ENCODE assay signal across 7 mouse cellular contexts in the genomic region with DNA sequence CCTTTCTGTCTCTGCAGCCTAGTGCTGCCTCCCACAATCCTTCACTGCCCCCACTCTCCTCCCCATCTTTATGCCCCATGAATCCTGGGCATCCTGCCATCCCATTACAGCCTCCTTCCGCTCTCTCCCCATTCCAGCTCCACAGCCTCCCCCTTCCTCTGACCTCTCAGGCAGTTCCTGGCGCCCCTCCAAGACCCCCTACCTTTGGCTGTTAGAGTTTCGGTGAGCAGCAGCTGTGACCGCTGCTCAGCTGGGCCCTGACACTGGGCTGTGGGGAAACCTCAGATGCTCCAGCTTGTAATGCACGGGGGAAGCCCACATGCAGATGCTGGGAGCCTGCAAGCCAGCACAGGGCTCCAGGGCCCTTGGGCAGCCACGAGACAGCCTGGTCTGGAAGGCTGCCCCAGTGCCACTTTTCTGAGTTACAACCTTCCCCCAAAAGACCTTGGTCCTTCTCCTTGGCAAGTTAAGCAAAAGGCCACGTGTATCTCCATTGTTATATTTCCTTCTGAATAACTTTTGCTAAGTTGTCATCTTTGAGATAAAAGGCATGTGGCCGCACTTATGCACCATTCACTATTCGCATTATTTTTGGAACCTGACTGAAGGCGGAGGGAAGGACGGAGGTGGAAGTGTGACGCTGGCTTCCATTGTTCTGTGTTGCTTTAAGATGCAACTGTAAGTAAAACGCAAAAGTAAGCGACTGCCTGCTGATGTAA.
DNase-seq lines count a peak whose midpoint lies in the region; ATAC-seq and TF ChIP-seq lines count a peak whose summit lies in the region.

No protein-coding gene starts in this region.

- H3K27ac ChIP-seq in embryonic facial prominence, embryonic 10.5 days (replicated peaks): peak overlapping the region; percentile 88
- peak overlapping the region; percentile 88 for H3K27ac ChIP-seq in kidney, embryonic 14.5 days (ENCODE audit: low read depth, low read length)
- peak overlapping the region; percentile 85 for H3K27ac ChIP-seq in limb, embryonic 12.5 days

- H3K4me2 ChIP-seq in kidney, embryonic 14.5 days (replicated peaks; ENCODE audit: low read depth, low read length): 0 out of 2 replicates have a peak overlapping the region, but pooled peaks have one; percentile 12
- 0 out of 2 replicates have a peak overlapping the region, but pooled peaks have one; percentile 15 for H3K4me2 ChIP-seq in limb, embryonic 12.5 days

- TF ChIP-seq POLR2A in brain, embryonic 14.5 days (IDR thresholded peaks at IDR 0.05; ENCODE audit: borderline replicate concordance, extremely low read depth, insufficient read depth, insufficient read length, poor library complexity, severe bottlenecking): no peak

- TF ChIP-seq CTCF in brain, embryonic 14.5 days (IDR thresholded peaks at IDR 0.05; ENCODE audit: borderline replicate concordance, extremely low read depth, insufficient read depth, insufficient read length): no peak

- peak; percentile 78 for ATAC-seq in kidney, embryonic 14.5 days (ENCODE audit: low FRiP score, low TSS enrichment)
- peak; percentile 61; the same call in 1 of the 2 replicates for ATAC-seq in limb, embryonic 12.5 days (ENCODE audit: insufficient number of reproducible peaks, insufficient read depth, low FRiP score, low TSS enrichment, low read depth)

- no peak overlapping the region for H3K9ac ChIP-seq in kidney, embryonic 14.5 days (ENCODE audit: low read depth, low read length)
- no peak overlapping the region for H3K9ac ChIP-seq in limb, embryonic 12.5 days (replicated peaks)

- H3K4me1 ChIP-seq in embryonic facial prominence, embryonic 10.5 days: peaks cover 79% of the 10 kb centered on the region
- peaks cover 38% of the 10 kb centered on the region for H3K4me1 ChIP-seq in kidney, embryonic 14.5 days (ENCODE audit: control insufficient read depth, insufficient read depth, low read length)
- H3K4me1 ChIP-seq in limb, embryonic 12.5 days (replicated peaks): peaks cover 68% of the 10 kb centered on the region

- H3K4me3 ChIP-seq in embryonic facial prominence, embryonic 10.5 days: peak overlapping the region; percentile 21; the same call in 1 of the 2 replicates
- H3K4me3 ChIP-seq in kidney, embryonic 14.5 days (ENCODE audit: low read length): no peak overlapping the region
- no peak overlapping the region for H3K4me3 ChIP-seq in limb, embryonic 12.5 days (replicated peaks)

- H3K27me3 ChIP-seq in embryonic facial prominence, embryonic 10.5 days (replicated peaks; ENCODE audit: low read depth, poor library complexity, severe bottlenecking): peaks cover 22% of the 10 kb centered on the region
- H3K27me3 ChIP-seq in kidney, embryonic 14.5 days (ENCODE audit: control insufficient read depth, insufficient read depth, low read length): no peaks in the 10 kb centered on the region
- H3K27me3 ChIP-seq in limb, embryonic 12.5 days: peaks cover 16% of the 10 kb centered on the region; the same call in 1 of the 2 replicates

- 28% methylated on average over 14 of the region's 14 CpGs for WGBS in embryonic facial prominence, embryonic 10.5 days
- 22% methylated on average over 14 of the region's 14 CpGs for WGBS in kidney, embryonic 14.5 days
- WGBS in limb, embryonic 12.5 days: 39% methylated on average over 14 of the region's 14 CpGs

- peak; percentile 97 for DNase-seq in brain, embryonic 14.5 days (ENCODE audit: low read depth)
- peak; percentile 43 for DNase-seq in embryonic facial prominence, embryonic 10.5 days (ENCODE audit: low spot score)
- DNase-seq in heart, adult 9 months (ENCODE audit: low spot score in 2 of 2): peak; percentile 36 to 37
- peak; percentile 44 for DNase-seq in ovary, postnatal 10 days (ENCODE audit: low spot score)
- DNase-seq in yolk sac, embryonic 10.5 days (ENCODE audit: low spot score): no peak

- H3K36me3 ChIP-seq in embryonic facial prominence, embryonic 10.5 days (replicated peaks): no peaks in the 10 kb centered on the region
- H3K36me3 ChIP-seq in kidney, embryonic 14.5 days (ENCODE audit: control insufficient read depth, insufficient read depth, low read length): no peaks in the 10 kb centered on the region
- H3K36me3 ChIP-seq in limb, embryonic 12.5 days: no peaks in the 10 kb centered on the region

- H3K9me3 ChIP-seq in embryonic facial prominence, embryonic 10.5 days: no peaks in the 10 kb centered on the region
- no peaks in the 10 kb centered on the region for H3K9me3 ChIP-seq in kidney, embryonic 14.5 days (ENCODE audit: control insufficient read depth, low read length)
- H3K9me3 ChIP-seq in limb, embryonic 12.5 days: no peaks in the 10 kb centered on the region
